Mouse (Mus musculus) brown adipose tissue, adult 24 weeks (tissue): Measurements from ENCODE around the gene Capn8. TPM values are rescaled to one million over a fixed set of nuclear protein-coding genes. Genes with fewer than 3 reads are reported as not detected.
"Not testable (repeated sequence)": the region's sequence is repeated elsewhere in the genome, so short reads cannot be mapped to it uniquely, and the experiment has no call there.

ENCODE experiments used
- H3K27ac ChIP-seq: fragments of 200-500 bp; replicated peaks from 2 replicates; pipeline ENCODE4 v1.5.1; 2012; ENCODE audit warnings: low read depth, mild to moderate bottlenecking, low read length
- H3K4me1 ChIP-seq: fragments of 200-500 bp; 2 replicates; pipeline ENCODE4 v1.6.1; 2012; ENCODE audit warnings: low read length, mixed read lengths; ENCODE audit not compliant: control insufficient read depth, insufficient read depth, insufficient read length
- H3K4me3 ChIP-seq: fragments of 200-500 bp; 2 replicates; pipeline ENCODE4 v1.5.1; 2012; ENCODE audit warnings: low read depth, mild to moderate bottlenecking, low read length, moderate library complexity; ENCODE audit not compliant: insufficient read depth
- polyA plus RNA-seq: library from polyadenylated mRNA; stranded (reverse); fragments of >200 nt; gene quantifications from 2 replicates; pipeline ENCODE4 v1.2.4, GENCODE M21; 2012; ENCODE audit not compliant: missing spikeins, insufficient read depth, insufficient read length

Gene Capn8
- polyA plus RNA-seq, 1 experiment, result not detected

DNA sequence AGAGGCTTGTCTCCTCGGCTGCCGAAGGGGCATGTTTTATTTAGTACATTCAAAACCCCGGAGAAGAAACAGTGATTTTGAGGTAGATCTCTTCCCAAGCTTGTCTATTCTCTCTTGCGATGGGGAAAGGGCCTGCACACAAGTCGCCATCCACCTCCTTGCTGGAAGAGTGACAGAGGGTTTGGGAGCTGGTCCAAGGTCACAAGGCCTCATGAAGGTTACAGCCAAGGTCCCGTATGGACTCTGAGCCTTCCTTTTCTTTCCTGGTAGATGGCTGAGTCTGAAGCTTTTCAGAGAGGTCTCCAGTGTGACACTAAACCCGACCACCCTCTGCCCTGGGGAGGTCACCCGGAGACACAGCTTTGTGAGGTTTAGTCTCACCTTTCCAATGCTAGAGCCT is 56.4 kb downstream of the Capn8 start:
- no peaks in the 10 kb centered on the region for H3K4me1 ChIP-seq

DNA sequence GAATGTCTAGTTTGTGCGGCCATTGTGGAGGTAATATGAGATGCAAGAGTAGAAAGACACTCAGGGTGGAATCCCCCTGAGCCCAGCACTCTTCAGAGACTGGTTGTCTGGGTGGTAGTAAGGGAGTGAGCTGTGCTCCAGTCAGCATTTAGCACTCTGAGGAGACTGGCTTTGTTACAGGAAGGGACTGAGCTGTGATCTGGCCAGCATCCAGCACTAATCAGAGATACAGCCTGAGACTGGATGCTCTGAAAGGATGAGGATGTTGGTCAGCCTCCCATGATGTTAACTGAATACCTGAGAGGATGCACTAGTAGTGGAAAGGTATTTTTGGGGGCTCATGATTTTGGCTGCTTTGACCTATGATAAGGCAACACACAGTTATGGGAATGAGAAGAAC is 61.4 kb downstream of the Capn8 start:
- Histone ChIP-seq H3K27ac (no peak overlapping the region), H3K4me1 (no peaks in the 10 kb centered on the region), H3K4me3 (no peak overlapping the region)

More for the DNA sequence above, 56.4 kb downstream of the Capn8 start:
- no peak overlapping the region for H3K4me3 ChIP-seq
- no peak overlapping the region for H3K27ac ChIP-seq

- no peak overlapping the region for H3K27ac ChIP-seq
- H3K4me3 ChIP-seq, result no peak overlapping the region
- no peaks in the 10 kb centered on the region for H3K4me1 ChIP-seq
Observed at GRCm38 (mm10) chr1:182629228-182629627, 64.4 kb downstream of the Capn8 start.

DNA sequence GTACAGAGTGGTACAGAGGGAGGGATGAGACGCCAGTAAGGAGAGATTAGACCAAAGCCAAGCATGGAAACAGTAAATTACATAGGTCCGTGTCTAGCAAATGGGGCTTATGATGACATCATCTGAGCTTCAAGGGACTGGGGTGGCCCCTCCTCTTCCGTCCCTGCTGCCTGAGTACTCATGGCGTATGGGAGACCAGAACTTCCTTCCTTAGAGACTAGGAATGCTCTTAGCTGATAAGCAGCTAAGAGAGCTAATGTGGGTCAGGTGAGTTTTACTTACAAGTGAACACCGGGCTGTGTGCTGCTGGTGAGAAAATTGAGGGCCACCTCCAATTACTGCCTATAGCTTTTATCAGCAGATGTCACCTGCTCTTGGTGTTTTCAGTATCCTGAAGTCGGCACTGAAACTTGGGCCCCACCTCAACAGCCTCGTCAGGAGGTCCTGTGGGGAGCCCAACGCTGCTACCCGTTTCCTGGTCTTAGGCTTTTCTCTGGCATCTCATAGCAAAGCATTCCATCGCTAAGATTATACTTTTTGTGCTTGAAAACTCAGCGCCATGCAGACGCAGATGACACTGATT is 69.0 kb downstream of the Capn8 start:
- Histone ChIP-seq H3K27ac (no peak overlapping the region), H3K4me1 (no peaks in the 10 kb centered on the region), H3K4me3 (no peak overlapping the region)

DNA sequence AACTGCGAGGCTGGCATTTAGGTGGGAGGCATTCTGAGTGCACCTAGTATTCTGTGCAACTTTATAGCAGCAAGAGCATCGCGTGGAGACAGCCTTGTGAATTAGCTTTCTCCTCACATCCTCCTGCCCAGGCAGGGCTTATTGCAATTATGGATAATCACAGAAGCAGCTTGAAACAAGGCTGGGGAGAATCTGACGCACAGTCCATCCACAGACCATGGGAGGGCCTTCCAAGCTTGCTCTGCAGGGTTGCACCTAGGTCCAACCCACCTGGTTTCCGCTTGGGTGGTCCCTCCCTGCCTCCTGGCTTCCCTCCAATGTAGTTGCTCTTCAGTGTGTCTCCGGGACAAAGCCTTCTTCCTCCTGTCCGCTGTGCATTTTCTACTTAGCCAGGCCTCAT is 74.2 kb downstream of the Capn8 start:
- H3K27ac ChIP-seq, result no peak overlapping the region
- H3K4me1 ChIP-seq, result no peaks in the 10 kb centered on the region
- no peak overlapping the region for H3K4me3 ChIP-seq

- no peaks in the 10 kb centered on the region for H3K4me1 ChIP-seq
- H3K4me3 ChIP-seq, result no peak overlapping the region
- H3K27ac ChIP-seq, result no peak overlapping the region
Observed at GRCm38 (mm10) chr1:182639456-182639855, 74.6 kb downstream of the Capn8 start.

- Histone ChIP-seq H3K27ac (no peak overlapping the region), H3K4me1 (no peaks in the 10 kb centered on the region), H3K4me3 (no peak overlapping the region)
Observed at GRCm38 (mm10) chr1:182640094-182640493, 75.3 kb downstream of the Capn8 start.

DNA sequence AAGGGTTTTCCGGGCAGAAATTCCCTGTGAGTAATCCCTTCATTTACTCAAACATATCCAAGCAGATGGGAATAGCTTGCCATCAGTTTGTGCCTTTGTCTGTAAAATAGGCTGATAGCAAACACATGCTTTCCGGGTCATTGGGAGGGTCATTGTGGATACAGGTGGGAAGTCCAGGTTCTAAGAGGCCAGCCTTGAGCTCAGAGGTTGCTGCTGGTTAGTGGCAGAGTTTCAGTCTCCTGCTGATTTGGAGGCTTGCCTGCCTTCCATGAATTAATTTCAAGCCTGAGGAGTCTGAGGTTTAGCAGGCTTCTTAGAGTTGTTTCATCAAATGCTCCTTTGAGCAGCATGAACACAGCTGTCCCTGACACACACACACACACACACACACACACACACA is 78.0 kb downstream of the Capn8 start:
- Histone ChIP-seq H3K4me3 (no peak overlapping the region), H3K27ac (no peak overlapping the region), H3K4me1 (no peaks in the 10 kb centered on the region)

GRCm38 (mm10) chr1:182644418-182644817 is 79.6 kb downstream of the Capn8 start:
- H3K4me1 ChIP-seq, H3K4me3 ChIP-seq, H3K27ac ChIP-seq: not testable (repeated sequence)

GRCm38 (mm10) chr1:182645211-182645668 is 80.4 kb downstream of the Capn8 start:
- H3K4me3 ChIP-seq, result no peak overlapping the region
- H3K27ac ChIP-seq, result no peak overlapping the region
- no peaks in the 10 kb centered on the region for H3K4me1 ChIP-seq

GRCm38 (mm10) chr1:182646796-182647195 is 82.0 kb downstream of the Capn8 start:
- H3K4me1 ChIP-seq, result no peaks in the 10 kb centered on the region
- H3K4me3 ChIP-seq, result no peak overlapping the region
- H3K27ac ChIP-seq, result no peak overlapping the region

GRCm38 (mm10) chr1:182657760-182658159 is 93.0 kb downstream of the Capn8 start:
- Histone ChIP-seq H3K27ac (no peak overlapping the region), H3K4me1 (no peaks in the 10 kb centered on the region), H3K4me3 (no peak overlapping the region)

GRCm38 (mm10) chr1:182660365-182660764 is 95.6 kb downstream of the Capn8 start:
- Histone ChIP-seq H3K4me1 (no peaks in the 10 kb centered on the region), H3K4me3 (no peak overlapping the region), H3K27ac (no peak overlapping the region)

GRCm38 (mm10) chr1:182663671-182664070 is 98.9 kb downstream of the Capn8 start:
- Histone ChIP-seq H3K27ac (no peak overlapping the region), H3K4me3 (no peak overlapping the region), H3K4me1 (no peaks in the 10 kb centered on the region)

DNA sequence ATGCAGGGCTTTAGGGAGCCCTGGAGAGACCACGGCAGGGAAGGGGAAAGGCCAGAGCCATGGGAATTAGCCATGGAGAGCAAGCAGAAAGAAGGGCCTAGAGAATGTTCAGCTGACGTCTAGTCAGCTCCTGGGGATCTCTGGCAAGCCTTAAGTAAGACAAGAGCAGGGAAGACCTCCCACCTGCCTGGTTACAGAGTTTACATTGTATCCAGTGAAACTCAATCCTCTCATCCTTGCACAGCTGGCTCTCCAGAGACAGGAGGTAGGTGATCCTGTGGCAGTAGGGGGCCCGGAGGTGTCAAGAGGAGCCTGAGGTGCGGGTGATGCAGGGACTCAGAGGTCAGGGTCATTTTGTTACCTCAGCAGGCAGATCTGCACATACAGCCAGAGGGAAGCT is 100.0 kb downstream of the Capn8 start:
- H3K27ac ChIP-seq, result no peak overlapping the region
- peaks cover 5% of the 10 kb centered on the region for H3K4me1 ChIP-seq
- H3K4me3 ChIP-seq, result no peak overlapping the region

GRCm38 (mm10) chr1:182667281-182667680 is 102.5 kb downstream of the Capn8 start:
- H3K27ac ChIP-seq, result no peak overlapping the region
- no peak overlapping the region for H3K4me3 ChIP-seq

More at GRCm38 (mm10) chr1:182667281-182667680, 102.5 kb downstream of the Capn8 start:
- H3K4me1 ChIP-seq, result peaks cover 18% of the 10 kb centered on the region
